Mouse (Mus musculus) B cell, adult 62 days (primary cell): ENCODE data around the gene Zscan25. TPM values are rescaled to one million over a fixed set of nuclear protein-coding genes. Genes with fewer than 3 reads are reported as not detected.

Experiments used
- total RNA-seq: library from RNA; stranded (reverse); gene quantifications from 4 replicates; pipeline ENCODE4 v1.2.4, GENCODE M21; 2023

Gene Zscan25
- total RNA-seq, result 30.8 to 41.1 TPM (median 35.0 TPM) in 4 replicates

GRCm38 (mm10) chr5:145280371-145281143, at the start of gene Zscan25:
Gene Zscan25 (plus strand): TSS chr5:145280500.

GRCm38 (mm10) chr5:145231367-145231871, 48.9 kb upstream of the Zscan25 start, which contains the start of gene Zfp655:
Gene Zfp655 (plus strand): TSS chr5:145231715.

Other genes starting within 250 kb of the Zscan25 start
- gene Gm4871, start 247.7 kb upstream of the Zscan25 start, total RNA-seq, result not detected in 4 replicates
- gene 1700018F24Rik, start 237.5 kb upstream of the Zscan25 start, total RNA-seq, result not detected in 4 replicates
- 93.6 to 105 TPM (median 99.4 TPM) in 4 replicates for gene Arpc1a, start 196.7 kb upstream of the Zscan25 start, total RNA-seq
- not detected in 4 replicates for gene Kpna7, start 196.5 kb upstream of the Zscan25 start, total RNA-seq
- gene Arpc1b, start 166.3 kb upstream of the Zscan25 start, total RNA-seq, result 434 to 448 TPM (median 440 TPM) in 4 replicates
- 43.4 to 52.0 TPM (median 47.8 TPM) in 4 replicates for gene Pdap1, start 140.3 kb upstream of the Zscan25 start, total RNA-seq
- 222 to 230 TPM (median 230 TPM) in 4 replicates for gene Bud31, start 140.1 kb upstream of the Zscan25 start, total RNA-seq
- 16.7 to 22.1 TPM (median 20.1 TPM) in 4 replicates for gene Ptcd1, start 113.4 kb upstream of the Zscan25 start, total RNA-seq
- gene Cpsf4, start 113.3 kb upstream of the Zscan25 start, total RNA-seq, result 36.2 to 42.6 TPM (median 38.4 TPM) in 4 replicates
- gene Atp5j2, start 88.4 kb upstream of the Zscan25 start, total RNA-seq, result 128 to 151 TPM (median 137 TPM) in 4 replicates
- gene Zkscan14, start 78.6 kb upstream of the Zscan25 start, total RNA-seq, result 30.8 to 34.9 TPM (median 31.8 TPM) in 4 replicates
- 9.0 to 10.5 TPM (median 10.1 TPM) in 4 replicates for gene Zkscan5, start 75.9 kb upstream of the Zscan25 start, total RNA-seq
- 73.3 to 88.8 TPM (median 82.3 TPM) in 4 replicates for gene Zfp655, start 48.8 kb upstream of the Zscan25 start, total RNA-seq
- gene Cyp3a57, start 64.8 kb downstream of the Zscan25 start, total RNA-seq, result not detected in 4 replicates
- gene Cyp3a16, start 189.2 kb downstream of the Zscan25 start, total RNA-seq, result not detected in 4 replicates